Mouse (Mus musculus) lung, postnatal 0 days (tissue): Measurements from ENCODE around the gene Lrp5.

Source experiments
- CTCF ChIP-seq: IDR thresholded peaks from 2 replicates; pipeline ENCODE4 v1.5.1; 2016; ENCODE audit warnings: antibody characterized with exemption, mild to moderate bottlenecking
- EP300 ChIP-seq: IDR thresholded peaks from 2 replicates; pipeline ENCODE4 v1.6.1; 2016; ENCODE audit warnings: antibody characterized with exemption, mild to moderate bottlenecking, control low read depth

DNA sequence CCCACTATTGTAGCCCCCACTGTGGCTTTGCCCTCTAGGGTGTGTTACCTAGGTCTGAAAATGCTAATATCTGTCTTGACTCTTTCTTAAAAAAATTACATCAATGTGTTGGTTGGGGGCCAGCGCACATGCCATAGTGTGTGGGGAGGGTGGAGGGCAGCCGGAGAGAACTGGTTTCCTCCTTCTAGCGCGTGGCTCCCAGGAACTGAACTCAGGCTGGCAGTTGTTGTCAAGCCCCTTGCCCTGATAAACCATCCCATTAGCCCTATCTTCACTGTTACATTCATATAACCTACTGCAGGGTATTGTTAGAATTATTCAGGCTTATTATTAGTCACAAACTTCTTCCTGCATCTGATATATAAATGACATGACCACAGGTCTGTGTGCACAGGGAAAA lies 96.4 kb downstream of the Lrp5 start:
- TF ChIP-seq CTCF (no peak), EP300 (no peak)
